Mouse (Mus musculus) cerebellum, postnatal 36 days (tissue): ENCODE results near the gene Ap3m1.
"Not testable (repeated sequence)": the region's sequence is repeated elsewhere in the genome, so short reads cannot be mapped to it uniquely, and the experiment has no call there.

Source experiments
- DNase-seq, 2 experiments: peaks; one replicate each; pipeline ENCODE4 v3.0.0; 2021 to 2022; ENCODE audit warnings: mixed read lengths in 2 of 2

The Ap3m1 gene

DNA sequence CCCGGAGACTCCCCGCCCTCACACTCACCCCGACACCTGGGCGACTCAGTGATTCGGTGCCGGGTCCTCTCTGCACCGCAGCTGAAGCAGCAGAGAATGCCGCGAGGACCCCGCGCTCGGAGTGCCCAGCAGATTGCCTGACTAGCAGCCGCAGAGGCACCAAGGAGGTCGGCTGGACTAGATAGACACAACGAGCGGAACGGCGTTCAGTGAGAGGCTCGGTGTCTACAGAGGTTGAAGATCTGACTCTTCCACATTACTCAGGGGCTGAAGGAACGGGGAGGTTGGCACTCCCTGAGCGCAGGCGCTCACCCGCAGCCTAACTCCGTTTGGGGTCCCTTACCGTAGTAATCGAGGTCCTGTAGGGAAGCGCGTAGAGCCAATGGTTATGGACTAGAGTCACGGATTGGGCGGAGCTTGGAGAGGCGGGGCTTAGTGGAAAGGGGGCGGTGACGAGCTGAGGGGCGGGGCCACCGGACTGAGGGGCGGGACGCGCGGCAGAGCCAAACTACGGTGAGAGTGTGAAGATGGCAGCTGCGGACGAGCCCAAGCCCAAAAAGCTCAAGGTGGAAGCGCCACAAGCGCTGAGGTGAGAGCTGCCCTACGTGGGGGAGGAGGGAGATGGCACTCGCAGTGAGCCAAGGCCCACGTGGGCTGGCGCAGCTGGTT is at the start of gene Ap3m1, which contains the start of gene Adk:
Gene Ap3m1 (minus strand): TSS at position 397 of the 669 bp plus-strand sequence.
Gene Adk (plus strand): TSS at position 463 of the 669 bp plus-strand sequence.
- DNase-seq, result peak; percentile 90 to 91

DNA sequence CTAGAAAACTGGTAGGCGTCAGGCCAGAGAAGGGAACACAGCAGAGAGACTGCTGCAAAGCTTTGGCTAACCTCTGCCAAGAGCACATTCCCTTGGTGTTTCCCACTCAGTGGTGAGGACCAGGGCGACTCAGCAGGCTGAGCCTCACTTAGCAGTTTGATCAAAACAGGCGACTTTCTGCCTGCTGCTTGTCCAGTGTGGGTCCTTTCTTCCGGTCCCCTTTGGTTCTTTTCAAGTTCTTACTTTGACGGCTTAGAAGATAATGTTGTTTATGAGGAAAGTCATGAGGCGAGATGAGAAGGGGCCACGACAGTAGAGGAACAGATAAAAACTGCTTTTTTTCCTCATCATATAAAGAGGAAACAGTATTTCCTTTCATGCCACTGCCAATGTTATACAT is 49.3 kb upstream of the Ap3m1 start:
- DNase-seq, result no peak

DNA sequence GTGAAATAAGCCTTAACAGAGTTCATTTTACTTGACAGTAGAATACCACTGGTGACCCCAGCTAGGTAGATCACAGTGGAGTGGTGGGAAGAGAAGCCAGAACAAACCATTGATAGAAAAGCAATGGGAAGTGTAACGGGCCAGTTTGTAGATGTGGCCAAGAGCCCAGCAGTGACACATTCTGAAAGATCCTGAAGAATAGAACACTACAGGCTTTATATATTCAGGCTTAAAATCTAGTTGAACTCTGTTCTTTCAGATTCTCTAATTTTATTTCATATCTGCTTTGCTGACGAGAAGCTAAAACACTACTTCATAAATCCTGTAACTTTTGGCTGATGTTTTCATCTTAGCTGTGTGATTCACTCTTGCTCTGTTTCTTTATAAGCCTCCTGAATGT is 48.6 kb upstream of the Ap3m1 start:
- DNase-seq, result no peak

DNA sequence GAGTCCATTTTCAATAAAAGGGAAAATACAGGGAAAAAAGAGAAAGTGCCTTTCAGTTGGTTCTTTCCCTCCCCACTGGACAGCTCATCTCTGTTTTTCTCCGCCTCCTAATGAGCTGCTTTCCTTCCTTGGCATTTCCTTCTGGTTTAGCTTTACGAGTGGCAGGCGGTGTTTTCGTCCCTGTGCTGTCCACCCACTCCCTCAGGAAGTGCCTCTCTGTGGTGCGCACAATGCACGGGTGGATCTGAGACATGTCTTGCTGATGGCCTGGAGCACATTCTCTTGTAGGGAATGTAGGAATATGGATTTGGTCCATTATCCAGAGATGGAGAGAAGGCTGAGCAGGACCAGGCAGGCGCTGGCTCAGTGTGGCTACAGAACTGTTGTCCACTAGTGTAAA is 47.1 kb upstream of the Ap3m1 start:
- DNase-seq, result no peak

DNA sequence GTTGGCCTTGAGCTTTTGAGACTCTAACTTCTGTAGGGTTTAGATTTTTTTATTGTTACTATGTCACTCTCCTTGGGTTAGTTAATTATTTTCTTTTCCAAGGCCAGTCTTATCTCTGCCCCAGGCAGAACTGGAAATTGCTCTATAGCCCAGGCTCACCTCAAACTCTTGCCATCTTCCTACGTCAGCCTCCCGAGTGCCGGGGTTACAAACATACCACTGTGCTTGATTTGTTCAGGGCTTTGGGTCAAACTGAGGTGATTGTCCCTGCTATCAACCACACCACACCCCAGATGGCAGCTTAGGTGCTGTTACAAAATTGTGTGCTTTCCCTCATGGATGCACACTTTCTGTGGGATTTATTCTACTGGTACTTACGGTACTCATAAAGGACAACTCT is 44.4 kb upstream of the Ap3m1 start:
- DNase-seq, result no peak

DNA sequence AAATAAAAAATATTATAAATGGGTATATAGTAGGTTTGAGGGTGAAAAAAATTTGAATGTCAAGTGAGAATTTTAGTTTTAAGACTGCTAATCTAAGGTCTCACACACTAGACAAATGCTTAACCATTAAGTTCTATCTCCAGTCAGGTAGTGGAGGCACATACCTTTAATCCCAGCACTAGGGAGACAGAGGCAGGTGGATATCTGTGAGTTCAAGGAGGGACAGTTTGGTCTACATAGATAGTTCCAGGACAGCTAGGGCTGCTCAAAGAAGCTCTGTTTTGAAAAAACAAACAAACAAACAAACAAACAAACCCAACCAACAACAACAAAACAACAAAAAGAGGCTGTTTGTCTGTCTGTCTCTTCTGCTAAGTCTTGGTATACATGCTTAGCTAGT is 44.0 kb upstream of the Ap3m1 start:
- no peak for DNase-seq

DNA sequence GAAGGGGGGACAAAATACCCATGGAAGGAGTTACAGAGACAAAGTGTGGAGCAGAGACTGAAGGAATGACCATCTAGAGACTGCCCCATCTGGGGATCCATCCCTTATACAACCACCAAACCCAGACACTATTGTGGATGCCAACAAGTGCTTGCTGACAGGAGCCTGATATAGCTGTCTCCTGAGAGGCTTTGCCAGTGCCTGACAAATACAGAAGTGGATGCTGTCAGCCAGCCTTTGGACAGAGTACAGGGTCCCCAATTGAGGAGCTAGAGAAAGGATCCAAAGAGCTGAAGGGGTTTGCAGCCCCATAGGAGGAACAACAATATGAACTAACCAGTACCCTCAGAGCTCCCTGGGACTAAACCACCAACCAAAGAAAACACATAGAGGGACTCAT is 41.9 kb upstream of the Ap3m1 start:
- DNase-seq, result not testable (repeated sequence)

DNA sequence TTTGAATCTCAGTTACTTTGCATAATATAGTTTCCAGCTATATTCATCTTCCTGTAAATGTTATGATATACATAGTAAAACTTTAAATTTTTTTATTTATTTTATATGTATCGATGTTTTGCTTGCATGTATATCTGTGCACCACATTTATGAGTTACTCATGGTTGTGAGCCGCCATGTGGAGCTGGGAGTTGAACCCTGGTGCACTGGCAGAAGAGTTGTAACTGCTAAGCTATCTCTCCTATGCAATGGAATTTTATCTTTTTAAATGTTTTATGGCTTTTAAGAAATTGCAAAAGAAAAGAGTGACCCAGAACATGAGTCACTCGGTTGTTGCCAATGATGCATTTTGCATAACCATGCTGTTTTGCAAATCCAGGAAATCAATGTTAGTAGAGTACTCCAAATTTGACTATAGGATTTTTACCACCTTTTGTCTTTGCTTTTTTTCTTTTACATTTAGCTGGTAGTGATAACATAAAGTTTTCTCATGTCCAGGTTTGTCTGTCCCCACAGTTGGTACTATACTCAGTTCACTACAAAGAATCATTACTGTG is 38.7 kb upstream of the Ap3m1 start:
- no peak for DNase-seq

DNA sequence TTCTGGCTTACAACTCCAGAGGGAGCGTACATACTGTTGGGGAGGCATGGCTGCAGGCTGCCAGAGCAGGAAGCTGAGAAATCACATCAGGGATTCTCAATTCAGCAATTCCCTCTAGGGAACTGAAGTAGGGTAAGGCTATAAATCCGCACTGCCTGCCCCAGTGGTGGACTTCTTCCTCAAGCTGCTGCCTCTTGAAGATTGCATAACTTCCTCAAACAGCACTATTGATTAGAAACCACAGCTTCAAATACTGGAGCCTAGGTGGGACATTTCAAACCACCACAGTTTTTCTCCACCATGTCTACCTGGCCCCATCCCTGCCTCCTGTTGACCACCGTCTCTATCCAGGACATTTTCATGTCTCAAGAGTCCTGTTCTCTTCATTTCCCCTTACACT is 38.1 kb upstream of the Ap3m1 start:
- no peak for DNase-seq

DNA sequence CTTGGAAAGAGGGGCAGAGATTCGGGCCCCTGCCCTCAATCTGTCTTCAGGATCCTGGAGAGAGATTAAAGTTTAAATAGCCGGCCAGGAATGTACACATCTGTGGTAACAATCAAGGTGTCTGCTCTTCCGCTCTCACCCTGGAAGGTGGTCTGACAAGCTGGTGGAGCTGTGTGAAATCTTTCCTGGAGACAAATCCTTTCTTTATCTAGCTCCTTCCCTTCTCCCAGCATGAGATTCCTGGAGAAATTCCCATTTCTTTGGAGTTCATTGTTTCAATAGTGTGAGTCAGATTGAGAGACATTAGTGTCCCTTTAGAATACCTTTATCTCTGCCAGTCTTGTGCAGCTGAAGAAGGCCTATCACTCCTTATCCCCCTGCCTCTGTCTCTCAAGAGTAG is 36.4 kb upstream of the Ap3m1 start:
- no peak for DNase-seq

DNA sequence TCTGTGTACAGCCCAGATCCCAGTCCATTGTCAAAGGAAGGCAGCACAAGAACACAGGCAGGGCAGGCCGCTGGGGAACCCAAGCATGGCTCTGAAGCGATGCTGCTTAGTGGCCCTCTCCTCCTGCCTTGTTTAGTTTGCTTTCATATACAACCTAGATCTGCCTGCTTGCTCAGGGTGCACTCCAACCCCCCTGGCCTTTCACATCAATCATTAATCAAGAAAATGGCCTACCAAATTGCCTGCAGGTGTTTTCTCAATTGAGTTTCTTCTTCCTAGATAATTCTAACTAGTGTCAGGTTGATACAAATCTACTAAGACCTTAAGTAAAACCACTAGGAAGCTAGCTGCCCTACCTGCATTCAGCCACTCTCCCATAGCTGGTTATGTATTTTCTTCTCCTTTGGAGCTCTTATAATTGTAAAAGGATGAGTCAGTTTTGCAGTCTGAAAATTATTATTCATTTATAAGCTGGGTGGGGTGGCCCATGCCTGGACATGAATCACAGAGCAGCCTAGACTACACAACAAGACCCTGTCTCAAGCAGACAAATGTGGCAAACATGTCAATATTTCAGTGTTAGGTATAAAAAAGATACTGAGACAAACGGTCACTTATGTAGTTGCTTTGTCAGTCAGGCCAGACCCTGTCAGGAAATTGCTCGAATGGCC is 35.2 kb upstream of the Ap3m1 start:
- DNase-seq, result no peak

DNA sequence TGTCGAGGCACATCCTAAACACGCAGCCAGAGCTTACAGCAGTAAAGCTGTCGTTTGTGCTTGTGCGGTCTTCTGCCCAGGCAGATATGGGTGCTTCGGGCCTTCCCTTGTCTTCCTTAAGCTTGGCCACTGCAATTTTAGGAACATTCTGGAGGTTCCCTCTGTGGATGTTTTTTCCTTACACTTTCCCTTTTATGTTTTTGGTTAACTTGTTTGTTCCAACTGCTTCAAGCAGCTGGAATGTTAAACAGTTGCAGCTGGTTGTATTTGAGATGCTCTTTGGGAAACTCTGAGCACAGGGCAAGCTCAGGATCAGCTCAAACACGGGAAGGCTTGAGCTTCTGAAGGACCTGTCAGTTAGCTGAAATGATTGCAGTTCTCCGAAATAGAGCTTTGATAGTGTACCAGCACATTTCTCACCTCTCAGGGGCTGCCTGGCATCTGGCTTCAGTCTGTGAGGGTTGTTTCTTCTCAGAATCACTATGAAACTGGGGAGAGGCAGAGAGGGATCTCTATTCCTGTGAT is 34.6 kb upstream of the Ap3m1 start:
- DNase-seq, result no peak

DNA sequence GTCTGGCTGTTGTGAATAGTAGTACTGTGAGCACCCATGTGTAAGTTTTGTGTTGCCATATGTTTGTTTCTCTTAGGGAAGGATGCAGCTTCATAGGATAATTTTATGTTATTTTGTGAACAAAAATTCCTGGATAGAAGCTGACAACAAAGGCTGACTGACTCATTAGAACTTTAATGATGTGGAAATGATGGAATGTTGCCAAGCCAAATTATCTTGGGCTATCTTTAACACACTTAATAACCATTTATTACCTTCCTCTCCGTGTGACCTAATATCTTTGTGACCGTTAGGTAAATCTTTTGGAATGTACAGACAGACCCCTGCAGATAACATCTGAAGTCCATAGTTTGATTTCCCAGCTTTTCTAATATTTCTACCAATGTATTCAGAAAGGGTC is 33.8 kb upstream of the Ap3m1 start:
- no peak for DNase-seq

DNA sequence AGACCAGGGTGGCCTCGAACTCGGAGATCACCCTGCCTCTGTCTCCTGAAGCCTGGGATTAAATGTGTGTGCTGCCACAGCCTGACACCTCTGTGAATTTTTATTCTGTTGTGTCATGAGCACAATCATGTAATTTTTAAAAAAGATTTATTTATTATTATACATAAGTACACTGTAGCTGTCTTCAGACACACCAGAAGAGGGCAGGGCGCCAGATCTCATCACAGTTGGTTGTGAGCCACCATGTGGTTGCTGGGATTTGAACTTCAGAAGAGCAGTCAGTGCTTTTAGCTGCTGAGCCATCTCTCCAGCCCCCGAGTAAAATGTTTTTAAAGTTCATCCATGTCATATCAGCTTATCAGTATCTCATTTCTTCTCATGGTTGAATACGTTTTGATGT is 33.4 kb upstream of the Ap3m1 start:
- no peak for DNase-seq

DNA sequence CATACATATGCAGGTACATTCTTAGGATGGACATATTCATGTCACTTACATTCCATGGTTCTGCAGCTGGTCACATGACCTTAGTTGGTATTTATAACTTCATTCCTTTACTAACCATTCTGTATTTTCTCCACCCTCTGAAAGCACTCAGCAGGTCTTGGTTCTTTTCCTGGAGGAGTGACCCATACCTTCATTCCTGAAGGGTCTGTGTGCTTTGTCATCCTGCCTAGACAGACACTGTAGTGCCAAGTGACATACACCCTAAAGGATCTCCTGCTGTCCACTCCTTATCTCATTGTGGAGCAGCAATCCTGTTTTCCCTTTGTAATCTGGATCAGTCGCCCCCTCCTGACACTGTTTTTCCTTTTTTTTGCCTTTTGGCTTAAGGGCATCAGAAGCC is 30.5 kb upstream of the Ap3m1 start:
- DNase-seq, result no peak

DNA sequence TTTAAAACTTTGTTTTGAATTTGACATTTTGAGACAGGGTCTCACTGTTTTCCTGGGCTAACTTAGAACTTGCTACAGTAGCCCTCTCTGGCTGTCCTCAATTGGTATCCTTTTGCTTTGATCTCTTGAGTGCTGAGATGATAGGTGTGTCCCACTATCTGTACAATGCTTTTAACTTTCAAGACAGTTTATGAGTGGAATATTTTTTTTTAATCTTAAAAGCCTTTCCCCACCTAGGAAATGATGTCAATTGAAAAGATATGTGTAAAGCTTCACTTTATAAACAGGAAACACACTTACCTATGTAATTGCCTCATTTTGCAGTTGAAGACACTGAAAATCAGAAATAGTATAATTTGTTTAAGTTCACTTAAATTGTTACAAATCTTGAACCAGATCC is 26.2 kb upstream of the Ap3m1 start:
- DNase-seq, result no peak

DNA sequence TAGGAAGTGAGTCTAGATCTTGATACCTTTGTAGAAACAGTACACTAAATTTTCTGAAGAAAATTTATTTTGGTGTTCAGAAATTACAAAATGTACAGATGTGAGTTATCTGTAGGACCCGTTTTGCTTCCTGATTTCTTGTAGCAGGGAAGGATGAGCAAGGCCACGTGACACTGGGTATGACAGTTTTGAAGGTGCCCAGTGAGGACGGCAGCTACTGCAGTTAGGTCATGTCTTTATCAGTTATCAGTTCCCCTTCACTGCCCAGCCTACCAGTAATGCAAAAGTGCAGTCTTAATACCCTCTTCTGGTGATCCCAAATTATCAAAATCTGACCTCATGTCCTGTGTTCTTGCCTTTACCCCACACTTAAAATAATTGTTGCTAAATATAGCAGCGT is 25.6 kb upstream of the Ap3m1 start:
- no peak for DNase-seq

DNA sequence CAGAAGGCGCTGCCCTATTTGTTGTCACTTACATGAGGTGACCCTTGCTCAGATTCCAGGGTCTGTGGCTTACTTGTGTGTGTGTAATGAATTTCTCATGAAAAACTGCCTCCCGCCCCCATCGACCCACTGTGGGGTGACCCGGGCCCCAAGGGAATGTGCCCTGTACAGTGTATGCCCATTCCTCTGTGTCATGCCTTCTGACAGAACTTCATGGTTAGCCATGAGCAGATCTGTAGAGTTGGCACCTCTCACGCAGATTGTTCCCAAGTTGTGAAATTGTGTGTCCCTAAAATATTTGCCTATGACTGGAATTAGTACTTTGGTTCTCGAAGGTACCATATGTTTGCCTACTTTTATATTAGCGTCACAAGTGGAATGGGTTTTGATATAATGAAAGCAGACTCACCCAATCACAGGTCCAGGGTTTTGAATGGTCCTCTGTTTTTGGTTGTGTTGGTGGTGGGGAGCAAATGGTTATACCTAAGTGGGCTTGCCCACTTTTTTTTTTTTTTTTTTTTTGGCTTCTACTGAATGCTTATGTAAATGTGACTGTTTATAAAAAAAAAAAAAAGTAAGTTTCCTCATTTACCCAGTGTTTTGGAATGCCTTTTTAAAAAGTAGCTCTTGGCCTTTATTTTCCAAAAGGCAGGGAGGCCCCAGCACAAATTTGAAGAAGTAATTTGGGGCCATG is 24.3 kb upstream of the Ap3m1 start:
- DNase-seq, result no peak

DNA sequence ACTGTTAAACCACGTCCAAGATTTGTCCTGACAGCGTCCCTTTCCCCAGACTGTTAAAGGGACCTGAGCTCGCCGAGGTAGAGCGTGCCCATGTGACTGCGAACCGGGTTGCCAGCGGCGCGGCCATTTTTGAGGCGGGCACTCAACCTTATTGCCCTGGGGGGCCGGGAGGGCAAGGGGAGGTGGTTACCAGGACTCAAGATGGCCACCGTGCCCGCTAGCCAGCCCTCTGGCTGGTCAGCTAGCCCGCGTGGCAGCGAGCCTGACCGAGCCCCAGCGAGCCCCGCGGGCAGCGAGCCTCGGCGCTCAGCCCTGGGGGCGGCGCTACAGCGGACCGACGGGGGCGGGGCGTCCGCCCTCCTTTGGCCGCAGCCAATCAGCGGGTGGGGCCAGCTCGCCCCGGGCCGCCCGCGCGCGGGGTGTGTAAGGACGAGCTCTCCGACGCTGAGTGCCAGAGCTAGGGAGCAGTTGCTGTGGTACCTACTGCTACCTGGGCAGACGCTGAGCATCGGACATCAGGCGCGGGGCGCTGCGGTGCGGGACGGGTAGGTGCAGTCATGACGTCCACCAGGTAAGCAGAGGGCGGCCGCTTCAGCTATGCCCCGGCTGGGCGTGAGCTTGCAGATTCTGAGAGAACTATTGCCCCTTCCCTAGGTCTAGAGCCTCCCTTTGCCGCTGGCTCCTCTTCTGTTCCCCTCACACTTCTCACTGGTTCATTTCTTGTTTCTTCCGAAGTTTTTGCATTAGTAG is 23.6 kb upstream of the Ap3m1 start:
- peak; percentile 90 to 94 for DNase-seq

DNA sequence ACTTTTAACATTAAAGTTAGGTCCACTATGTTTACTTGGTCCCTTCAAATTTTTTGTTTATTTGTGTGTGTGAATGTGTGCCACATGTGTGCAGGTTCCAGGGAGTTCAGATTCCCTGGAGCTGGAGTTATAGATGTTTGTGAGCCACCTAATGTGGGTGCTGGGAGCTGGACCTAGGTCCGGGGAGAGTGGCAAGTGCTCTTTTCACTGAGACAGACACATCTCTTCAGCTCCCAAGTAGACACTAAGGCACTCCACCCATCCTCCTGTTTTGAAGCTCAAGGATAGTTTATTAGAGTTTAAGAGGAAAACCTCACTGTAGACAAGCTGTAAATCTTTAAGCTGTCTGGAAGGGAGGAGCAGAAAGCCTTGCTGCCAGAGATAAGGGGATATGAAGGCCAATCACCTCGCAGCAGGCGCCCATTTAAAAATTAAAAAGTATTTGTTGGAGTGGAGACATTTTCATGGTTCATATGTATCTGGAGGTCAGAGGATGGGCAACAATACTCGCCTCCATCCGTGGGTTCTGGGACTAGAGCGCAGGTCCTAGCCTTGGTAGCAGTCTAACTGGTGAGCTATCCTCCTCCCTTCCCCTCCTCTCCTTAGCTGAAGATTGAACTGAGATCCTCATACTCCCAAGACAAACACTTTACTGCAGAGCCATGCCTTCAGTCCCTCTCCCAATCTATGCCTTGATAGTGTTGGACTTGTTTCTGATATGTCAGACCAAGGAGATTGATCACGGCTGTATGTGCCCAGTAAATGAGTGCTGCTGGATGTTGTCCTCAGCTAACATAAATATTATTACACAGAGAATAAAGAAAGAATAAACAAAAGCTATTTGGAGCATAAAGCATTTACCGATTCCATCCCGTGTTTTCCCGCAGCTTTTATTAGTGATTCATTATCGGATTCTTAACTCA is 22.4 kb upstream of the Ap3m1 start:
- DNase-seq, result no peak

DNA sequence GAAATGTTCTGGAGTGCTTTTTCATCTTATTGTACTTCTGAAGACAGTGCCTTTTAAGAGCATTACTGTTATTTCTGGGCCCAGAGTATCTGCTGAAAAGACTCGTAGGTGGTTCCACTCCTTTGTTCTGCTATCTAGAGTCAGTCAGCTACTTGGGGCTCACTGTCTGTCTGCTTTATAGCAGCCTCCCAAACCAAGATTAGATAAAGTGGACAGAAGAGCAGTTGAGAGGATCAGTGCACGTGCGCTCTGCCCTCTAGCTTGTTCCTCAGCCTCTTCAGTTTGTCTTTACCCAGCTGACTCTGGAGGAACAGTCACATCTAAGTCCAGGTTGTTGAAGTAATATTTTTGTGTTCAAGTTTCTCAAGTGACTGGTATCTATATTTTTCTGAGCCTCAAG is 21.7 kb upstream of the Ap3m1 start:
- DNase-seq, result no peak

DNA sequence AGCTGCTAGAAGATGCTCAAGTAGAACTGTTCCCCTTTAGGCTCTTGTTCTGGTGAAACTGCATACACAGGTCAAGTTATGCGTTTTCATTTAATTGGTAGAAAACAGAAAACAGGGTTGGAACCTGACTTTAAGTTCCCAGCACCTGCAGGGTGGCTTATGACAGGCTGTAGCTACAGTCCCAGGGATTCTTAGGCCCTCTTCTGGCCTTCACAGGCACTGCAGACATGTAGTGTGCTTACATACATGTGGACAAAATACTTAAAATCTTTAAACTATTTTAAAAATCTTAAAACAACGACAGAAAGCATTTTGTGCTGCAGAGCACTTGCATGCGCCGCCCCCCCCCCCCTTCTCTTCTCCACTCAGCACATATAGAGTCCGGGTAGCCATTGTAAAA is 17.3 kb upstream of the Ap3m1 start:
- no peak for DNase-seq
